Mouse (Mus musculus) liver, embryonic 15.5 days (tissue): ENCODE results near the gene Nop16. TPM values are rescaled to one million over a fixed set of nuclear protein-coding genes. Genes with fewer than 3 reads are reported as not detected.

Source experiments
- ATAC-seq: fragments of 200-750 bp; cut with Nextera tagmentation; 2 replicates; pipeline ENCODE4 v1.8.0; 2017; ENCODE audit warnings: moderate number of reproducible peaks, mild to moderate bottlenecking, moderate library complexity; ENCODE audit not compliant: insufficient read depth
- H3K27ac ChIP-seq: fragments of 300-500 bp; sonication (generic); replicated peaks from 2 replicates; pipeline ENCODE4 v1.5.1; 2015; ENCODE audit warnings: mild to moderate bottlenecking, inconsistent platforms
- H3K27me3 ChIP-seq: fragments of 300-500 bp; sonication (generic); 2 replicates; pipeline ENCODE4 v1.6.1; 2015; ENCODE audit warnings: mild to moderate bottlenecking, inconsistent platforms
- H3K36me3 ChIP-seq: fragments of 300-500 bp; sonication (generic); replicated peaks from 2 replicates; pipeline ENCODE4 v1.6.1; 2015; ENCODE audit warnings: moderate library complexity, mild to moderate bottlenecking, inconsistent platforms
- H3K4me1 ChIP-seq: fragments of 300-500 bp; sonication (generic); replicated peaks from 2 replicates; pipeline ENCODE4 v1.6.1; 2015; ENCODE audit warnings: inconsistent platforms
- H3K4me2 ChIP-seq: fragments of 300-500 bp; sonication (generic); 2 replicates; pipeline ENCODE4 v1.6.1; 2015; ENCODE audit warnings: moderate library complexity, mild to moderate bottlenecking, inconsistent platforms
- H3K4me3 ChIP-seq: fragments of 300-500 bp; sonication (generic); replicated peaks from 2 replicates; pipeline ENCODE4 v1.5.1; 2015; ENCODE audit warnings: mild to moderate bottlenecking, inconsistent platforms
- H3K9ac ChIP-seq: fragments of 300-500 bp; sonication (generic); 2 replicates; pipeline ENCODE4 v1.6.1; 2015; ENCODE audit warnings: moderate library complexity, mild to moderate bottlenecking, inconsistent platforms
- H3K9me3 ChIP-seq: fragments of 300-500 bp; sonication (generic); replicated peaks from 2 replicates; pipeline ENCODE4 v1.6.1; 2016; ENCODE audit warnings: inconsistent platforms
- WGBS: fragments of 180-500 bp; shearing (Covaris S2); methylation state at CpG from one replicate; pipeline ENCODE4 v1.1.7; 2015; ENCODE audit warnings: mixed read lengths; ENCODE audit not compliant: insufficient replicate concordance; 5-methylcytosine and 5-hydroxymethylcytosine counted together
- microRNA-seq: library from miRNA; unstranded; fragments of <30 nt; microRNA quantifications from one replicate; pipeline ENCODE4, GENCODE M21; 2016
- polyA plus RNA-seq: library from polyadenylated mRNA; unstranded; fragments of >200 nt; fragmentation: Nextera tagmentation; extraction: Ambion mirVana; gene quantifications from 2 replicates; pipeline ENCODE4 v1.2.1, GENCODE M21; 2015

Gene Nop16
- polyA plus RNA-seq, 1 experiment from 2014 or later = 43.2 TPM

DNA sequence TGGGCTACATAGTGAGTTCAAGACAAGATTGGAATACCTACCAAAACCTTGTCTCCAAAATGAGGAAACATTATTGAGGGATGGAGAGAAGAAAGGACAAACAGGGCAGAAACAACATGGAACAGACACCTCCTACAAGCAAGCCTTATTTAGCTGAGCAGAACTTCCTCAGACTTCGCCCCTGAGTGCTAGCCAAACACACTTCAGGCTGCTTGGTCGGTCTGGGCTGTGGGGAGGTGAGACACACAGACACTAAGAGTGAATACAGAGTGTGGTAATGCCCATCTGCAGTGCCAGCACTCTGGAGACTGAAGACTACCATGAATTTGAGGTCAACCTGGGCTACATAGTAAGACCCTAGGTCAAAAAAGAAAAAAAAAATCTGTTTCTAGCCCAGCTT, 30.2 kb downstream of the Nop16 start:
- Histone ChIP-seq H3K9me3 (no peaks in the 10 kb centered on the region), H3K27ac (no peak overlapping the region), H3K4me2 (no peak overlapping the region), H3K27me3 (no peaks in the 10 kb centered on the region), H3K4me1 (peaks cover 17% of the 10 kb centered on the region), H3K36me3 (peaks cover 82% of the 10 kb centered on the region), H3K9ac (no peak overlapping the region), H3K4me3 (no peak overlapping the region)
- ATAC-seq = no peak
- WGBS = 70% methylated on average over 2 of the region's 2 CpGs

DNA sequence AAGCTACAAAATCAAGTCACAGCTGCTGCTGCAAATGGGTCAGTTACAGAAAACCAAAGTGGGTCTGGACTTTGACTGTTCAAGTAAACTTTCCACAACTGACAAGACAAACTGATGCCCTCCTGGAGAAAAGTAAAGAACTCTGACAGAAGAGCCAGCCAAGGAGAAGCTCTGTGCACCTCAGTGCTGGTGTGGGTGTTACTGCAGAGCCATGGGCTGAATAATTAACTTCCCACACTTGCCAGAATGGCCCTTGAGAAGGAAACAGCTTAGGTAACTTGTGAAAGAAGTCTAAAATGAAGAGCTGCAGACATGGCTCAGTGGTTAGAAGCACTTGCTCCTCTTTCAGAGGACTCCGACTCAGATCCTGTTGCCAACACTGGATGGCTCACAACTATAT, 32.2 kb downstream of the Nop16 start:
- ATAC-seq = no peak
- WGBS = 81% methylated on average over 1 of the region's 1 CpGs

DNA sequence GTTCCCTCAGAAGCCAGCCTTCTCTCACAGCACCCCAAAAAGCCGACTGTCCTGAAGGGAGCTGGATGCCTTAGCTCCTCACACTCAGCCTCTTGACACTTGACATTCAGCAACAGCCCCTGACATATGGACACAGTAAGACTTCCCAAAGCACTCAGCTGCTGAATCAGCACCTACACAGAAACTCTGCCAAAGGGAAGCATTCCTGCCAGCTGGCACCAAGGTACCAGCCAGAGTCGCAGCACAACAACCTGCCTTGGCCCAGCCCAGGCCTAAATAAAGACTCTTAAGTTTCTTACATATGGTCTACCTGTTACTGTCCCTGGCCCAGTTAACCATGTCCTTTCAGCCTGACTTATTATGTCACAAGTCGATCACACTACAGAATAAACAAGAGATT, 33.1 kb downstream of the Nop16 start:
- Histone ChIP-seq H3K36me3 (peaks cover 95% of the 10 kb centered on the region), H3K27ac (no peak overlapping the region)
- 74% methylated on average over 3 of the region's 3 CpGs for WGBS

More for the DNA sequence above, 32.2 kb downstream of the Nop16 start:
- no peak overlapping the region for H3K4me3 ChIP-seq
- no peaks in the 10 kb centered on the region for H3K4me1 ChIP-seq
- H3K27me3 ChIP-seq = no peaks in the 10 kb centered on the region
- no peak overlapping the region for H3K27ac ChIP-seq
- H3K9ac ChIP-seq = no peak overlapping the region
- H3K36me3 ChIP-seq = peaks cover 94% of the 10 kb centered on the region
- H3K9me3 ChIP-seq = no peaks in the 10 kb centered on the region
- no peak overlapping the region for H3K4me2 ChIP-seq

DNA sequence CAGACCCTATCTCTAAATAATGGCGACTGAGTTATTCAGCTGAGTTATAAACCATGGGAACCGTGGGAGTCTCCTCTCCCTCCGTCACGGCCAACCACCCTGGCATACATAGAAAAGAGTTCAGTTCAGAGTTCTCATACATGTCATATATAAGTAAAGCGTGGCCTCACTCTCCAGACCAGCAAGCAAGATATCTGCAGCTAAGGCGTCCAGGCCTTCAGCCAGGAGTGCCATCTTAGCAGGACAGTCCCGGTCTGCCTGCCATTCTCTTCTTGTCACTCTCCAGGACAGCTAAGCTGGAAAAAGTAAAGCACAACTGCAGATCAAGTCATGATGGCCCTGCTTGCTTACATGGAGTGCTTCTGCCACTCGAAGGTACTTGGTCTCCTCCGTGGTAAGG, 33.7 kb downstream of the Nop16 start:
- Histone ChIP-seq H3K36me3 (peaks cover 96% of the 10 kb centered on the region), H3K27me3 (no peaks in the 10 kb centered on the region), H3K4me3 (no peak overlapping the region), H3K9me3 (no peaks in the 10 kb centered on the region), H3K4me2 (no peak overlapping the region), H3K9ac (no peak overlapping the region), H3K27ac (no peak overlapping the region), H3K4me1 (no peaks in the 10 kb centered on the region)
- ATAC-seq = no peak
- WGBS = 84% methylated on average over 9 of the region's 9 CpGs

More for the DNA sequence above, 33.1 kb downstream of the Nop16 start:
- H3K4me2 ChIP-seq = no peak overlapping the region
- H3K9ac ChIP-seq = no peak overlapping the region
- H3K4me1 ChIP-seq = no peaks in the 10 kb centered on the region
- ATAC-seq = no peak
- H3K9me3 ChIP-seq = no peaks in the 10 kb centered on the region
- no peak overlapping the region for H3K4me3 ChIP-seq
- H3K27me3 ChIP-seq = no peaks in the 10 kb centered on the region

DNA sequence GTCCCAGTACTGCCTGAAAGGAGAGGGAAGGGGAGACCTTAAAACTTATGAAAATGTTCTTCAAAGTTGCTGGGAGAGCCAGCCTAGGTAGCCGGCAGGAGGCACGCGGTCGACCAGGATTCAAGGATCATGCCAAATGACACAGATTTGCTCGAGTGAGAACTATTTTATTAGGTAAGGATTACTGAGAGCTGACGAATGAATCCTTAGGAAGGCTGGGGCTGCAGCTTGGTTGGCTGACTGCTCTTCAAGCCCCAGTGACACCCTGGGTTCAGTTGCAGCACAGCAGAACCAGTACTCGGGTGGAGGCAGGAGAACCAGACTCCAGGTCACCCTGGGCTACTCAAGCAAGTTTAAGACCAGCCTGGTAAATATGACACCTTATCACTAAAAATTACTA, 41.9 kb downstream of the Nop16 start:
- no peak overlapping the region for H3K9ac ChIP-seq
- H3K27ac ChIP-seq = no peak overlapping the region
- no peaks in the 10 kb centered on the region for H3K27me3 ChIP-seq
- WGBS = 73% methylated on average over 7 of the region's 7 CpGs
- ATAC-seq = no peak
- H3K36me3 ChIP-seq = peaks cover 38% of the 10 kb centered on the region
- no peaks in the 10 kb centered on the region for H3K9me3 ChIP-seq
- no peak overlapping the region for H3K4me2 ChIP-seq
- no peak overlapping the region for H3K4me3 ChIP-seq
- H3K4me1 ChIP-seq = no peaks in the 10 kb centered on the region

Small RNA genes lying within 50 kb of the gene (microRNA-seq; reads per million reads assigned to microRNA genes)
- not detected for gene Gm24195

Other genes with a start within 250 kb of the Nop16 start
- gene Cplx2, start 218.7 kb downstream of the Nop16 start, polyA plus RNA-seq = 0.29 and 0.33 TPM in 2 replicates
- gene Thoc3, start 121.2 kb downstream of the Nop16 start, polyA plus RNA-seq = 40.5 and 42.5 TPM in 2 replicates
- gene Simc1, start 86.3 kb downstream of the Nop16 start, polyA plus RNA-seq = 2.0 and 2.4 TPM in 2 replicates
- 48.5 and 49.7 TPM in 2 replicates for gene 4833439L19Rik, start 24.7 kb downstream of the Nop16 start, polyA plus RNA-seq
- gene Arl10, start 15.1 kb downstream of the Nop16 start, polyA plus RNA-seq = 7.0 and 8.2 TPM in 2 replicates
- gene Higd2a, start 117 bp upstream of the Nop16 start, polyA plus RNA-seq = 94.3 and 106 TPM in 2 replicates
- 35.6 and 40.4 TPM in 2 replicates for gene Cltb, start 21.3 kb upstream of the Nop16 start, polyA plus RNA-seq
- gene Faf2, start 31.7 kb upstream of the Nop16 start, polyA plus RNA-seq = 28.5 and 28.9 TPM in 2 replicates
- 24.9 and 31.3 TPM in 2 replicates for gene Rnf44, start 103.8 kb upstream of the Nop16 start, polyA plus RNA-seq
- gene Cdhr2, start 111.4 kb upstream of the Nop16 start, polyA plus RNA-seq = 16.6 and 19.9 TPM in 2 replicates
- 0.02 and 0.05 TPM in 2 replicates for gene Gprin1, start 159.8 kb upstream of the Nop16 start, polyA plus RNA-seq
- not detected in 2 replicates for gene Sncb, start 176.5 kb upstream of the Nop16 start, polyA plus RNA-seq
- not detected in 2 replicates for gene Eif4e1b, start 193.9 kb upstream of the Nop16 start, polyA plus RNA-seq
- 1.0 and 1.8 TPM in 2 replicates for gene Tspan17, start 199.3 kb upstream of the Nop16 start, polyA plus RNA-seq